Mouse (Mus musculus) adrenal gland, postnatal 25 days (tissue): ENCODE results near the gene Dph2. TPM values are rescaled to one million over a fixed set of nuclear protein-coding genes. Genes with fewer than 3 reads are reported as not detected.
A peak's percentile ranks its signal among the peaks of the same experiment; 100 is the strongest.

Experiments
- DNase-seq: peaks from one replicate; pipeline ENCODE4 v3.0.0; 2021; ENCODE audit warnings: mixed read lengths
- total RNA-seq: library from RNA; stranded (reverse); gene quantifications from 2 replicates; pipeline ENCODE4 v1.2.3, GENCODE M21; 2021

The Dph2 gene
- total RNA-seq, 1 experiment from 2014 or later = 10.6 TPM

DNA sequence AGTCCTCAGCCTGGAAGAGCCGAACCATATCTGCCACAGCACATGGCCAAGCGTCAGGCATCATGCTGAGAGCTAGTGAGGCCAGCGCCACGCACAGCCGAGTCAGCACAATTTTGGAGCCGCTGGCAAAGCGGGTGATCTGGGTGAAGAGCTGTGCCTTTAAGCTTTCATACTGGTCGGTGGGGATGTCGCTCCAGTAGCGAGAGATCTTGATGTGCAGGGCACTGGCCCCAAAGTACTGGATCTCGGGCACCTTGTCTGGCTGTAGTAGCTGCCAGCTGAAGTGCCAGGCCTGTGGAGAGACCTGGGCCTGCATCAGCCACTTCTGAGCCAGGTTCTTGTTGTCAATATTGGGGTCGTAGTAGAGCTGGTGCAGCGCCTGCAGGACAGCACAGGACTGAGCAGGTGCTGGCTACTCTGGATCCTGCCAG lies 20.3 kb upstream of the Dph2 start:
- no peak for DNase-seq

DNA sequence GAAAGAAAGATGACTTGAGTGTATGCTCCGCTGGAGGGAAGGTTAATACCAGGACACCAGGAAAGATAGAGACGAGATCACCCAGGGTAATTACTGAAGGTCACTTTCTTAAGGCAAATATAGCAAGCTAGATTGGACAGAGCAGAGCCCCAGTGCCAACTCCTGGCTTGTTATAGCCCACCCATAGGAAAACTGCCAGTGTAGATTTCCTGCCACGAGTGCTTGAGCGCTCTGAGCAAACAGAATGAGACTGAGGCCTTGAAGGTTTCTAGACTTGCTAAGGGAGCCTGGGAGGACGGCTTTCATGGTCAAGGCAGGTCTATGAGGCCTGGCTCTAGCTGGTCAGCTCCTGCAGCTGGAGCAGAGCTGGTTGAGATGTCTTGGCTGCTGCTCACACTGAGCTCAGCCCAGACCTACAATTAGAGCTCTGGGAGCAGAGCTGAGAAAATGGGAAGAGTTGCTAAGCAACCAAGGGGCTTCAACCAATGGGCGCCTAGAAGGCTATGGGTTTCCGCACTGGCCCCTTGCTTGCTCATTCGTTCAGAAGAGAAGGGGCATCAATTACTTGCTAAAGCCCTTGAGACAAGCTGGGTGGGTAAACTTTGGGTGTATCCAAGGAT lies 17.1 kb upstream of the Dph2 start:
- DNase-seq = no peak

DNA sequence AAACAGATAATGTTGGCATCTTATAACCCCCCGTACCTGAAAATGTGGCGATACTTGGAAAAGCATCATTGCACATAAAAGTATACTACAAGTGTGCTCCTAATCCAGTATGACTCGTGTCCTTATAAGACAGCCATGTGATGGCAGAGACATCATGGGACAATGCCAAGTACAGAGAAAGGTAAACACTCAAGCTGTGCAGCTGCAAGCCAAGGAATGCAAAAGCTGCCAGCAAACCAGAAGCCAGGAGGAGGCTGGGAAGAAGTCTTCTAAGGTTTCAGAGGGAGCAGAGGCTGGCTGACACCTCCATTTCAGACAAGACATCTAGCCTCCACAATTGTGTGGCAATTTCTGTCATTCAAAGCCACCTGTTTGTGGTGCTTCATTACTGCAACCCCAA lies 14.4 kb upstream of the Dph2 start:
- DNase-seq = no peak

DNA sequence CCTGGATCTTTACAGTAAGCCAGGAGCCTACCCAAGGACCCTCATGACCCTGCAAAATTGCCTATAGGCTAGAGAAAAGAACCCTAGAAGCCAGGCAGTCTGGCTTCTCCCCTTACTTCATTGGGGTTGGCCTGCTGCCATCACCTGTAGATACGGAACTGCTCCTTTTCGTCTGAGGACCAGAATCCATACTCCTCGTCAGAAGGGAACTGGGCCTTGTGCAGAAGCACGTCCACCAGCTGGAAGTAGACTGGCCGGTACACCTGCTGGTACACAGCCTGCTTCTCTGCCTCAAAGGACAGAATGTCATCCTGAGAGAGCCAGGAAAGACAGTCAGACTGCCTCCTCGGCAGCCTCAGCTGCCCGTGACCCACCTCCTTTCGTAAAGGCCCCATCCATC lies 12.9 kb upstream of the Dph2 start:
- DNase-seq = no peak

DNA sequence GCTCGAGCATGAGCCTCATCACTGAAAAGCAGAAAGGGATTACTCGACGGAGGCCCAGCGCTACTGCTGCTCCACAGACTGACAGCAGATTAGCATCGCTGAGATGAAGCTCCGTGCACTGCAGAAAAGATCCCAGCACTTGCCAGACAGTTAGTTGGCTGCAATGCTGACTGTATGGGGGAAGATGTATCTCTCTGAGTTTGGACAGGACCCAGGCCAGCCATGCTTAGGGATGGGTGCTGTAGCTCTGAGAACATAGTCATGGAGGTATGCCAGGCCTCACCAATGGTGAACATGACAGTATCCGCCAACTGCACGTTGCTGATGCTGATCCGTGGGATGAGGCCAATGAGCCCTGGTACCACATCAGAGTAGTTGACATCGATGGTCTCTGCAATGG lies 12.3 kb upstream of the Dph2 start:
- no peak for DNase-seq

DNA sequence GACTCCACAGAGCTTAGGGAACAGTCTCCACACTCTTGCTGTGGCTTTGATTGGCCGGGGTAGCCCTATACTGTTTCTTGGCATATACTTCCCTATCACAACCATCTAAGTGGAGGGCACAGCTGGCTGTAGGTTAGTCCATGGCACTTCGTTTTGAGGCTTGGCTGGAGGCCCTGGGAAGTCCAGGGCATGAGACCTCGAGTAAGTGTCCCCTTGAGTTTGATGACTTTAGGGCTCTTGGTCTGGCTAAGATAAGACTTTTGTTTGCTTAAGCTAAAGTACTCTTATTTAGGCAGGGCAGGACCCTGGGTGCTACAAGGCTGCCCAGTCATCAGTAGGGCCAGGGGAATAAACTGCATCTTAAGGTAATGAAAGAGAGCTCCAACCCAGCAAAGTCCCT lies 6.3 kb upstream of the Dph2 start:
- DNase-seq = no peak

DNA sequence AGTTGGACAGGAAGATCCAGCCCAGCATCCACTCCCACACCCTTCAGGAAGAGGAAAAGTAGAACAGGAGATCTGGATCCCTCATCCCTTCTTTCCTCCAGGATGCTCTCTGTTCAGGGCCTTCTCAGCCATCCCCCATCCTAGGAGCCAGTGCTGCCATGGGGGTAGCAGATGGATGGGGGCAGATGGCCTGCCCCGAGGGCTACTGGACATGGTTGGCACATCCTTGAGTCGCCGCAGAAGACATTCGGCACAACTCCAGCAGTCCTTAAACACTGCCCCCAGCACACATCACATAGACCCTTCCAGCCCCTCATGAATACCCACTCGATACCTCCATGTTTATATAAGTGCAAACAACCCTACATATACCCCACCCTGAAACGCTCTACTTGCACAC lies 4.2 kb upstream of the Dph2 start:
- DNase-seq = no peak

DNA sequence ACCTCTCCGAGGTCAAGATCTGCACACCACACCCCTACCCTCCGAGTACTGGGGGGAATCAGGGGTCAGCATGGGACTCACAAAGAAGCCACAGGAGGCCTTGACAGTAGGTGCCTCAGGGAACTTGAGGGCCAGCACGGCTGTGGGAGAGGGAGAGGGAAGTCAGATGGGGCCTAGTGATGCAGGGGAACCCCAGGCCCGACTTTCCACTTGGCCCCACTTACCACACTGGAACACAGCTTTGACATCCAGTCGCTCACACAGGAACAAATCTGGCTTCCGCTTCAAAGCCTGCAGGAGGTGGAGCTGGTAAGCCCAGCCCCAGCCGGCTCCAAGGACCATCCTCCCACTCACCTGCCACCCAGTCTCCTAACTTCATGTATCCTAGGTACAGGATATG lies 3.5 kb upstream of the Dph2 start:
- no peak for DNase-seq

DNA sequence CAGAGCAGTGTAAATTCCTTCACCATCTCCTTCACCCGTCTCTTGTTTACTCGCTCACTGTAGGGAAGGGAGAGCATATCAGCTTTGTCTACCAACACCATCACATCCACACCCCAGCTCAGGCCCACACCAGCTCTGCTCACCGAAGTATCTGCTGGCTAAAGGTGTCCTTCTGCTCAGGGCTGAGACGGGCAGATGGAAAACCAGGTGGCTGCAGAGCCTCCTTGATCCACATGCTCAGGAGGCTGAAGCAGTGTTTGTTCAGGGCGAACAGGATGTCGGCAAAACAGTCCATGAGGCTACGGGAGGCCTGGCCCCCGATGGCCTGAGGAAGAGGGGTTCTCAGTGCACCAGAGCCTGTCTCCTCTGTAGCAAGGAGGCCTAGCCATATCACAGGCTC lies 2.8 kb upstream of the Dph2 start:
- no peak for DNase-seq

DNA sequence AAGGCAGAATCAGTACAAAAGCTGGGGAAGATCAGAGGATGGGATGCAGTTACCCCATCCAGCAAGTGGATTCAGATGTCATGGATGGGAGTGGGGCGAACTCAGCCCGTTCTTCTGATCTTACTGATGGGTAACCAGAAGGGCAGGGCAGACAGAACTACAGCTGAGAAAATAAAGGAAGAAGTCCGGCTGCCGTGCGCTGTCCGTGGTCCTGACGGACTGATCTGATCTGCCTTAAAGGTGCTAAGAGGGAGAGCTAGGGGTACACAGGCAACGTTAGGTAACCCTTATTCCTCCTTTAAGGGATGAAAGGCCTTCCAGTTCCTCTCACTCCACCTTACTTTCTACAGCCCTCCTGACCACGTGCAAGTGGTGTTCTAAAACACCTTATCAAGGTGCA lies 1.5 kb upstream of the Dph2 start:
- DNase-seq = peak; percentile 75

DNA sequence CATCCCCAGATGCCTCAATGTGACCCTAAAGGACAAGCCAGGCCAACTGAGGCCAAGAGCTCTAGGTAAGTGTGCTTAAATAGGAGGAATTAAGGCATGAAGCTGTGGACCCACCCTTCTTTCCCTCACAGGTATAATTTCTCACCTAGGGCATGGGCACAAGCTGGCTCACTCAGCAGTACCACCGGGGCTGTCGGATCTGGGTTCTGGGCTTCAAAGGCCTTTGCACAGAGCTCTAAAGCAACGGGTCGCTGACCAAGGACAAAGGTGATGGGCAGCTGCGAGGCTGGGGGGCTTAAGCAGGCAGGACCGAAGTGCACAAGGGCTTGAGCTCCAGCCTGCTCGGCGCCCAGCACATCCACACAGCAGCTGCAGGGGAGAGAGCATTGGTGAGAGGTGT lies 1.1 kb downstream of the Dph2 start:
- DNase-seq = no peak

DNA sequence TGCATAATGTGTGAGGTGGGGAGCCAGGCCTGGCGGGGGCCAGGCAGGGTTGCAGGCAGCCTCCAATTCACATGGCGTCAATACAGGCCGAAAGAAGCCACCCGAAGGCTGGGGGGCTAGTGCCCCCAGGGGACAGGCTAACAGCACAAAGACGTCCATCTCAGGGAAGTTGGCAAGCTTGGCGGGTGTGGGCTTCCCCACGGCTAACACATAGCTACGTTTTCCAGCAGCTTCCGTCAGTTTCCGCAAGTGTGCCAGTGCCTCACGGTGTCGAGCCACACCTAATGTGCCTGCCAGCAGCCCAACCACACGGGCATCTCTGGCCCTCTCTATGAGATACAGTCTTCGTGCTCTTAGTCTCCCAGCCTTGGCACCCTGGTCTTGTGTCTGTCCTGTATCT lies 1.8 kb downstream of the Dph2 start:
- DNase-seq = no peak

DNA sequence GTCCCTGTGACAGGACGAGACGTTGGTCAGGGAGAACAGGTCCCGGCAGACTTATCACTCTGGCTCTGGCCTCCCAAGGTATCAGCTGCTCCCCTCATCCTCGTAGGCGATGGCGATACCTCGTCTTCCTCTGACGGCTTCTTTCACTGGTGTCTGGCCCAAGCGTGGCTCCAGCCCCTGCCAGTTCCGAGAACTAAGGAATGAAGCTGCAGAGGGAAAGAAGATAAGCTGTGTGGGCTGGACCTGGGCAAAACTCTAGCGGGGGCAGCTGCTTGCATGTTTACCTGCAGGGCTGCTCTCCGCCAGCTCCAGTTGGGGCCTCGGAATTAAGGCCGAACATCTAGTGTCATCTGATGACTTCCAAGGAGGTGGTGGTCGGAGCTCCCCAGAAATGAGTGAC lies 2.4 kb downstream of the Dph2 start:
- DNase-seq = no peak

DNA sequence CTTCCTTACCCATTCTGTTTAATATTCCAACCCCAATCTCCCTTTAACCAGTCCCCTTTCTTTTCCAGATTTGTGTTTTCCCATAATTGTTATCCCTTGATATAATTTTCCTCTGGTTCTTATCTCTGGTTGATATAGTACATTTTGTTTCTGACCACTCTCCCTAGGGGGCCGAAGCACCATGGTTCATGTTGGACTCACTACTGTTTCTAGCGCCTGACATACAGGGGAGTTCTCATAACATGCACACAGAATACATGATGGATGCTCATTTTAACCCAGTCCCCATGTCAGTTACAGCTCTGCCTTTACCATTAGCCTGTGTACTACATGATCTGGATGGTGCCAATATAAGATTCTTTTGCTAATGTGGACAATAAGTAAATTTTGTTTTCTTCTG lies 3.9 kb downstream of the Dph2 start:
- DNase-seq = no peak

DNA sequence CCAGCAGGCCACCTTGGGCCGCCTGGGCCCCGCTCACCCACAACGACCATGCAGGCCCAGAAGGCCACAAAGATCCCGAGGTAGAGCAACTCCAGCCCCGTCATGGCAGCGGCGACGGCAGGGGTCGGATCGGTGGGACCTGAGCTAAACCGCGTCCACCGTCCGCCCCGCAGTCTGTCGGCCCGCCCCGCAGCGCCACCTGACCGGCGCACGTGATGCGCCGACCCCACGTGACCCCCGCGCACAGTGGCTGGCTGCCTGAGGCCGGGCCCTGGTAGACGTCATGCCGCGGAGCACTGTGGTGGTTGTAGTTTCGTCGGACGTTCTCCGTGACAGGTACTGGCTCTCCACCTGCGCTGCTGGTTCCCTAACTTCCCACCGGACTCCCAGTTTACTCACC lies 4.7 kb downstream of the Dph2 start, which contains the start of gene Atp6v0b:
Gene Atp6v0b, minus strand, starts transcription at position 201 of the 400 bp plus-strand sequence.
- DNase-seq = peak; percentile 95

DNA sequence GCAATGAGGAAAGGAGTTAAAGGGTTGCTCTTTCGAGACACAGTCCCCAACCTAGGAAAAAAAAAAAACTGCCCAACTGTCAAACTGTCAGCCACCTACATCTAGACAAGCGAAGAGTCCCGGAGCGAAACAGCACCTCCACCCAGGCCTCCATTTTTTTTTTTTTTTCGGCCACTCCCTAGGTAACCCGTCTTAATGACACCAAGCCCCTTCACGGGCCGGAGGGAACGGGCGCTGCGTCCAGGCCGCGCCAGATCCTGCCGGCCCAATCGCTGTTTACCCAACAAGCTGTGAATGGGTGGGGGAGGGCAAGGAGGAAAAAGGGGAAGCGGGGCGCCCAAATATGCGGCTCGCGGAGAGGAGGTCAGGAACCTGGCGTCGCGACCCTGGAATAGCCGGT lies 5.2 kb downstream of the Dph2 start:
- peak; percentile 32 for DNase-seq

DNA sequence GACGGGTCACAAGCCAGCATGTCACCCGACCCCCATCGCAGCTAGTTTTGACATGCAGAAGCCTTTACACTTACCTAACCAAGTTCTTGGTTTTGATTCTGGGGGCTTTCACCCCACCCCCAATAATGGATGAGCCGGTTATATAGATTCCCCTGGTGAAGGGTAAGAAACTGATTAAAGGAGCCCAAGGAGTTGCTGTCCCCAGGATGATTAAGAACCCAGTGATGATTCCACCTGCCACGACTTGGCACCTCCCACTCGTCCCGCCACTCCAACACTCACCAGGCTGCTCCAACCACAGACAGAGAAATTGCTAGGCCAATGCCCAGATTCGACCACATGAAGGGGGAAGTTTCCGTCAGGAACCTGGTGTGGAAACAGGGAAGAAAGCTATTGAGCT lies 5.8 kb downstream of the Dph2 start:
- DNase-seq = no peak

DNA sequence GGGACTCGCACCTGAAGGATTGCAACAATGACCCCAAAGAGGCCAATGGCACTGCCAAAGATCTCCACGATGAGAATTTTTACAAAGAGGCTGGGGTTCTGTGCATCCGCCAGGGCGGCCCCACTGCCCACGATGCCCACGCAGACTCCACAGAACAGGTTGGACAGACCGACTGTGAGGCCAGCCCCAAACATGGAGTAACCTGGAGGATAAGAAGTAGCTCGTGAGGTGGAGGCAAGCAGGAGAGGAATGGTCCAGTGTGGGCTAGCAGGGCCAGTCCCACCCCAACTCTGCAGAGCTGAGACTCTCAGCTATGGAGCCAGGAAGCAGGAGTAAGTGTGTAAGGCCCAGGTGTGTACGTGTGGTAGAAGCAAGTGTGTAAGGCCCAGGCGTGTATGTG lies 6.7 kb downstream of the Dph2 start:
- no peak for DNase-seq

DNA sequence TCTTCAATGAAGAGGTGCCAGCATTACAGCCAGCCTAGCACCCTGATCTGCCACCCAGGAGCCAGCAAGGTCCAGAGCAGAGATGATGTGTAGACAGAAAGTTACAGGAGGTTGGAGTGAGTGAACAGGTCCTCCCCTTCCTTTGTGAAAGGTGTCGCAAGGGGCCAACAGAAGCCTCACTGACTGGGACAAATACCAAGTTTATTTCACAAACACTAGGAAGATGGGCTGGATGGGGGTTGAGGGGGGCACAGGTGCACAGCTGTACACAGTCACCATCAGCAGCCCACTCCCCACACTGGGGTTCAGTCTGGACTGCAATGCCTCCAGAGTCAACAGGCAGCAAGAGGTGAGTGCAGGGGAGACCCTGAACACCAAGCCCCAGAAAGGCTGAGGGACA lies 7.7 kb downstream of the Dph2 start:
- DNase-seq = no peak

DNA sequence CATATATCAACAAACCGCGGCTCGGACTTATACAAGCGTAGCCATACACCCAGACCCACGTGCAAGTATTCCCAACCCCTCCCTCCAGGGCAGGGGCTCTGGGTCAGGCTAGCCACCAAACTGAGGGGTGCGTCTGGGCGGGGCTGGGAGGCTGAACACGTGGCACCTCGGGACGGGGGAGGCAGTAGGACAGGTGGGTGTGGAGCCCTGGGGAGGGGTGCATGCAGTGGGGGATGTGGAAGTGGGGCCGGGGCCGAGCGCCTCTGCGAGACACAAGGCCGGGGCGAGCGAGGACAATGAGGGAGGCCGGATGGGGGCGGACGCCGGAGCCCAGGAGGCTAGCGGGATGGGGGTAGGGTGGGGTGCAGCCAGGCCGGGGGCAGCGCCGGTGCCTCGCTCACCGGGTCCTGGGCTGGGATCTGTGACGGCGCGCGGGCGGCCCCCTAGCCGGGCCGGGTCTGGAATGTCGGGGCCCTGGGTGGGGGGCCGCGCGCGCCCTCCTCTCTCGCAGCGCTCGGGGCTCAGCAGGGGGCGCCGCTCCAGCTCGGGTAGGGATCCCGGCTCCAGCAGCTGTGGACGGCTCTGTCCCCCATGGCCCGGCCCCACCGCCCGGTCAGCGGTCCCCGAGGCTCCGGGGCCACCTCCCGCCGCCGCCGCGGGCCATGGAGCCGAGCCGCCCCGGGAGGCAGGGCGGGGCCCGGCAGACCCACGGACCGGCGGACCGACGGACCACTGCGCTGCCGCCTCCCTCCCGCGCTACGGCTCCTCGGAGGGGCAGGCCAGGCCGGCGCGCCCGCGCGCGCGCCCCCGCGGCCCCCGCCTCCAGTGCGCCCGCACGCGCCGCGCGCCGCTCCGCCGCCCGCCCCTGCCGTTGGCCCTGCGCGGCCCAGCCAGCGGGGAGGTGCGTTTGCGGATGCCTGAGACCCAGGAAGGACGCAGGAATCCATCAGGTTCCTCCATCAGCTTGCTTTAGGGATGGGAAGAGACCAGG lies 8.8 kb downstream of the Dph2 start, which contains the start of gene B4galt2:
Gene B4galt2, minus strand, starts transcription at position 787 of the 991 bp plus-strand sequence.
- peak; percentile 70 for DNase-seq

DNA sequence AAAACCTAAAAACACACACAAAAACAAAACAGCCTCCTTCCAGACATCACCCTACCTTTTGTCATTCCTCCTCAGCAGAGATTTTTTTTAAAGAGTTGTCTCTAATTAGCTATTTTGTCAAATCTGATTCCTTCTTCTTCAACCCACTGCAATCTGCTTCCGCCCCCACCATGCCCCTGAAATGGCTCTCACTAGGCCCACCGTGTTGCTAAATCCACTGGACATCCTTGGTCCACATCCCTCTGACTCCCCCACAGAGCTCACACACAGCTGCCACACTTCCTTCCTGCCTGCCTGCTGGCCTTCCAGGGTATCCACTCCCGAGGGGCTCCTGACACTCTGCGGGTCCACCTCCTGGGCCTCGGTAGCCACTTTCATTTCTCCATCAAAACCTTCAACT lies 13.1 kb downstream of the Dph2 start:
- no peak for DNase-seq

DNA sequence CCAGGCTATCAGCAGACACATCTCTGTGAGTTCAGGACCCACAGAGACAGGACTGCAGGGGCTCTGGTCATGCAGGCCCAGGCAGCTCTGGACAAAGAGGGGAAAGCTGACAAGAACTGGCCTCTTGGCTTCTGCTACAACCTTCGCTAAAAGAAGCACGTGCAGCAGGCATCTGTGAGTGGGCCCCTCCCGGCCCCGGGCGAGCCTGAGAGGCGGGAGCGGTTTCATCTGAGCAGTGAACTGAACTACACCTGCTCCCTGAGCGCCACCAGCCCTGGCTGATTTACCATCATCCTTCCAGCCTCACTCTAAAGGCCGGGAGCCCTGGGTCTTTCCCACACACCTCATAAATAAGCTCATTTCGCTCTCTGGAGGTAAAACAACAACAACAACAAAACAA lies 13.5 kb downstream of the Dph2 start:
- no peak for DNase-seq

DNA sequence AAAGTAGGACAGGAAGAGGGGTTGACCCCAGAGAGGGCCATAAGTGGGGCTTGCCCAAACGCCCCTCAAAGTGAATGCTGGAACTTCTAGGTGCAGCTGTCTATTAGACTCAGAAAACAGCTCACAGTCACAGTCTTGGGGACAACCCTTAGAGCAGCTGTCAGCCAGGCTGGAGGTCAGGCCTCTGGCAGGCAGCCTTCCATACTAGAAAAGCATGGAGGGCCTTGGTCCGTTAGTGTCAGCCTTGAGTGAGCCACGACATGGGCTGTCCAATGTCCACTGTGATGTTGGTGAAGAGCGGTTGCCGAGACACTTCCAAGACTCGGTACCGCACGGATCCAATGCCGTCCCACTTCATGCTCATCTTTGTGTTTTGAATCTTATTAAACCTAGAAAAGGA lies 18.2 kb downstream of the Dph2 start:
- DNase-seq = no peak

DNA sequence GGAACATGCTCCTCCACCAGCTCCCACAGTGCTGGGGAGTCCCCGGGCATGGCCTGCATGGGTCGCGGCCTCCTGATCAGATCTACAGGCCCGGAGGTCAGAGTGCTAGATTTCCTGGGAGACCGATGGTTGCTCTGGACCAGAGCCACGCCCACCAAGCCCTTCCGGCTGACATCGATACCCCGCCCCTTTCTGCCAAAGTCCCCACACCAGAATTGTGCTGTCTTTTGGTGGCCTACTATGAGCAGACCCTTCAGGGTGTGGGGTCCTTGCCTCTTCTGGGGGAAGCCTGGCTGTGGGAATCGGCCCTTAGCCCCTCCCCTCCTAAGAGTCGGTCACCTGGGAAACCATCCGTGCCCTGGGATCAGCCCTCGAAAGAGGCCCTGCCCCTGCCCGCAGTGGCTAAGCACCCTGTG lies 19.4 kb downstream of the Dph2 start, which contains the start of gene Ccdc24:
Gene Ccdc24, minus strand, starts transcription at position 87 of the 416 bp plus-strand sequence.
- DNase-seq = peak; percentile 18
